Mouse (Mus musculus) layer of hippocampus, adult 11-12 months (tissue): ENCODE measurements at regions not wholly inside any gene's neighbourhood (a gene's known extent, or its start where the extent isn't known, plus 50 kb on each side); places are given as distances from the start of the nearest gene placed in this dataset.
A peak's percentile ranks its signal among the peaks of the same experiment; 100 is the strongest.
"Not testable (repeated sequence)": the region's sequence is repeated elsewhere in the genome, so short reads cannot be mapped to it uniquely, and the experiment has no call there.

ENCODE experiments used
- DNase-seq: peaks from one replicate; pipeline ENCODE4 v3.0.0; 2022; ENCODE audit warnings: low spot score

- no peak for DNase-seq
Measured at GRCm38 (mm10) chr1:136680173-136680572, 55.5 kb downstream of the Zfp281 start.

- not testable (repeated sequence) for DNase-seq
Measured at GRCm38 (mm10) chr1:136682311-136682710, 57.6 kb downstream of the Zfp281 start.

GRCm38 (mm10) chr1:136683061-136683531 is 58.4 kb downstream of the Zfp281 start:
- DNase-seq: no peak

GRCm38 (mm10) chr1:136683561-136684131 is 58.9 kb downstream of the Zfp281 start:
- no peak for DNase-seq

- no peak for DNase-seq
Measured at GRCm38 (mm10) chr1:136684481-136684880, 59.8 kb downstream of the Zfp281 start.

GRCm38 (mm10) chr1:136685191-136686060 is 60.7 kb downstream of the Zfp281 start:
- no peak for DNase-seq

- no peak for DNase-seq
Measured at GRCm38 (mm10) chr1:136686467-136686866, 61.8 kb downstream of the Zfp281 start.

GRCm38 (mm10) chr1:136690068-136690467 is 65.4 kb downstream of the Zfp281 start:
- DNase-seq: no peak

- DNase-seq: no peak
Measured at GRCm38 (mm10) chr1:136693421-136693820, 68.7 kb downstream of the Zfp281 start.

GRCm38 (mm10) chr1:136694983-136695382 is 70.3 kb downstream of the Zfp281 start:
- no peak for DNase-seq

- DNase-seq: no peak
Measured at GRCm38 (mm10) chr1:136696077-136696641, 71.5 kb downstream of the Zfp281 start.

- DNase-seq: no peak
Measured at GRCm38 (mm10) chr1:136698454-136699152, 73.9 kb downstream of the Zfp281 start.

- no peak for DNase-seq
Measured at GRCm38 (mm10) chr1:136699153-136699524, 74.4 kb downstream of the Zfp281 start.

- no peak for DNase-seq
Measured at GRCm38 (mm10) chr1:136699571-136699970, 74.9 kb downstream of the Zfp281 start.

GRCm38 (mm10) chr1:136704139-136704538 is 79.4 kb downstream of the Zfp281 start:
- DNase-seq: no peak

GRCm38 (mm10) chr1:136706509-136706908 is 81.8 kb downstream of the Zfp281 start:
- DNase-seq: no peak

GRCm38 (mm10) chr1:136707394-136707793 is 82.7 kb downstream of the Zfp281 start:
- DNase-seq: peak; percentile 30

GRCm38 (mm10) chr1:136707866-136708265 is 83.2 kb downstream of the Zfp281 start:
- no peak for DNase-seq

- DNase-seq: no peak
Measured at GRCm38 (mm10) chr1:136710196-136710595, 85.5 kb downstream of the Zfp281 start.

- DNase-seq: no peak
Measured at GRCm38 (mm10) chr1:136711243-136711642, 86.5 kb downstream of the Zfp281 start.

- DNase-seq: peak; percentile 52
Measured at GRCm38 (mm10) chr1:136714077-136714476, 89.4 kb downstream of the Zfp281 start.

- no peak for DNase-seq
Measured at GRCm38 (mm10) chr1:136714987-136715386, 90.3 kb downstream of the Zfp281 start.
